Mouse (Mus musculus) left cerebral cortex, postnatal 10 days (tissue): ENCODE measurements around the gene Tbc1d1. TPM values are rescaled to one million over a fixed set of nuclear protein-coding genes. Genes with fewer than 3 reads are reported as not detected.

Experiments
- DNase-seq, 2 experiments: peaks; one replicate each; pipeline ENCODE4 v3.0.0; 2021 to 2022; ENCODE audit warnings: low spot score in 2 of 2, mixed read lengths in 1 of 2; ENCODE audit errors: extremely low spot score in 1 of 2
- intact Hi-C: fragments of 180-260 bp; cut with DNase I; formaldehyde crosslinking; loops from one replicate; pipeline ENCODE4 v1.15.1; 2025
- total RNA-seq, 2 experiments: library from RNA; stranded (reverse); gene quantifications; 2 replicates each; pipeline ENCODE4 v1.2.3; 2021

Tbc1d1 gene
- total RNA-seq, 2 experiments from 2014 or later: 14.0 to 15.4 TPM

- intact Hi-C loops: loop anchor here (5.0 to 10.0 kb wide), 2 partner anchors 228 to 575 kb away; no protein-coding TSS in a partner anchor
- no peak for DNase-seq
Observed at GRCm38 (mm10) chr5:64287287-64287686, 131.2 kb downstream of the Tbc1d1 start.

DNA sequence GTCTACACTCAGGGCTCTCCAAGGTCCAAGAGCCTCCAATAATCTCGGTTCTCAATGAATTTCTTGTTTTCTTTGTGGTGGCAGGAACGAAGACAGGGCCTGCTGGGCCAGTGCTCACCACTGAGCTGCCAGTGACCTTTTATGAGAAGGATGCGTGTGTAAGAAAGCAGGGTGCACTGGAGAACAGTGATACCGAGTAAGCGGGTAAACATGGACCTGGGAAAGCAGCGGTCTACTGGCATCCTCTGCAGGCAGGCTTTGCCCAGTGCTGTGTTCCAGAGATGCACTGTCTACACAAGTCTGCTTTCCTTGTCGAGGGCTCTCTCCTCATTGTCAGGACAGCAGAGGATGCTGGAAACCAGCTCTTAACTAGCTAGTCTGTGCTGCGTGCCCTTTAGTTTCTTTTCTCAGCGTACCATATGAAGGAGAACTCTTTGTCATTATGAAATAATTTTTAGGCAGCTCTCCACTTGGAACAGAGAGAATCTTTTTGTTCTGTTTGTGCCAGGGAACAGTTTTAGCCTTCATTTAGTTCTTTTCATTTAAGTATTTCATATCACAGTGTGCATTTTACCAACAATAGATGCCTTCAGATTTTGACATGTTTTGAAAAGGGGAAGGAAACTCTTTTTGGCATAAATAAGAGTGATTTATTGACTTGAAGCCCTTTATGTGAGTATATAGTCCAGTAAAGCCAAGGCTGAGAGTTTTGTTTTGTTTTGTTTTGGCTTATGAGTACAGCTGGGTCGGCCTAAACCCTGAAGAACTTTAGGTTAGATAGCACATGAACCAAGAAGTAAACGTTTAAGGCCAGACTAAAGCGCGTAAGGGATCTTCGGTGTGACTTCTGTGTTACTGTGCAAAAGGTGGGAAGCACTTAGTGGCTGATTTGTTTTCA lies 132.2 kb downstream of the Tbc1d1 start:
- intact Hi-C loops: loop anchor here (5.0 to 10.0 kb wide), 2 partner anchors 227 to 574 kb away; no protein-coding TSS in a partner anchor
- no peak for DNase-seq

- DNase-seq: peak; percentile 85 to 89
- intact Hi-C loops: loop anchor here (5.0 to 10.0 kb wide), 4 partner anchors 88 to 573 kb away; no protein-coding TSS in a partner anchor
Observed at GRCm38 (mm10) chr5:64289202-64290060, 133.3 kb downstream of the Tbc1d1 start.

- intact Hi-C loops: loop anchor here (5.0 kb wide), 2 partner anchors 87 to 522 kb away; no protein-coding TSS in a partner anchor
- DNase-seq: no peak
Observed at GRCm38 (mm10) chr5:64290061-64290345, 133.9 kb downstream of the Tbc1d1 start.

GRCm38 (mm10) chr5:64291657-64292056 lies 135.6 kb downstream of the Tbc1d1 start:
- DNase-seq: no peak
- intact Hi-C loops: loop anchor here (5.0 kb wide), 2 partner anchors 86 to 521 kb away; no protein-coding TSS in a partner anchor

DNA sequence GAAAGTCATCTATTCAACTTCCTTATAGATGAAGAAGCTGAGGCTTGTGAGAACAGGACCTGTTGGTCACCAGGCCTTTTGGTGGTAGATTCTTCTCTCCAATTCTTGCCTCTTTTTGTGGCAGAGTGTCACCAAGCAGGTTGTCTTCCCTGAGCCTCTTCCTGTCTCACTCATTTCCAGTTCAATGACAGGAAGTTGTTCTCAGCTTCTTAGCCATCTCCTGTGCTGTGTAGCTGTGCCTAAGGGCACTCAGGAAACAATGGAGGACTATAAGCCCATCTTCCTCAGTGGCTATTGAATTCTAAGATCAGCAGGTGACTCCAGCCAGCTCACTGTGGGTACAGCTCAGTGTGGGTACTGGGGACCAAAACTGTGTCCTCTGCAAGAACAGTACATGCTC lies 139.5 kb downstream of the Tbc1d1 start:
- intact Hi-C loops: no loop called here
- no peak for DNase-seq

DNA sequence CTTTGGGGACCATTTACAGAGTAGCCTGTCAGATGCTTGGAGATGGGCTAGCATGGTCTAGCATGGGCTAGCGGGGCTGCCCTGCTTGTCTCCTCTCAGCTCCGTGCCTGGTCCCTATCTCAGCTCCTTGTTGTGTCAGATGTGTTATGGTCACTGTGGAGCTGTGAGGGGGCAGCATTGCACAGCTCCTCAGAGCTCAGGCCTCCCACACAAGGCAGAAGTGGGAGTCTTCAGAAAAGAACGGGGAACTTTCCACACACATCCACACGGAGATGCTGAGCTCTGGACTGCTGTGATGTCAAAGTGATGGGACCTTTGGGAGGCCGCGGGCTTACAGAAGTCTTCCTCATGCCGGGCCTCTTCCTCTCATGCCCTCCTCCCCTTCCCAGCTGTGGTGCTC lies 140.2 kb downstream of the Tbc1d1 start:
- no peak for DNase-seq
- intact Hi-C loops: no loop called here

DNA sequence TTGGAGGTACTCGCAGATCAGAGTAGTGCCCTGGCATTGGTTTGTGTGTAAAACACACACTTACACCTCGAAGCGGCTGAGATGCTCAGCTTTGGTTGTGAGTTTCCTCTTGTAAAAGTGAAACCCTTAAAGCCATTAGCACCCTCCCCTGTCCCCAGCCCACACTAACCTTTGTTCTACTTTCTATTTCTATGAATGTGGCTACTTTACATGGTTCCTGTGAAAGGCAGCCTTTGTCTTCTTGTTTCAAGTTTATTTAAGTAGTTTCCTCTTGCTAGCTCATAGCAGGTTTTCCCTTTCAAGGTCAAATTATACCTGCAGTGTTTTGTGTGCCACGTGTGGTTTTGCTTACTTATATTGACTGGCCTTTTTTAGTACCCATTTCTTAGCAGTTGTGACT lies 141.0 kb downstream of the Tbc1d1 start:
- intact Hi-C loops: no loop called here
- no peak for DNase-seq

- DNase-seq: peak in 1 of 2 experiments; percentile 56
- intact Hi-C loops: no loop called here
Observed at GRCm38 (mm10) chr5:64298331-64299036, 142.4 kb downstream of the Tbc1d1 start.

- DNase-seq: peak in 1 of 2 experiments; percentile 10
- intact Hi-C loops: no loop called here
Observed at GRCm38 (mm10) chr5:64299508-64300324, 143.6 kb downstream of the Tbc1d1 start.

DNA sequence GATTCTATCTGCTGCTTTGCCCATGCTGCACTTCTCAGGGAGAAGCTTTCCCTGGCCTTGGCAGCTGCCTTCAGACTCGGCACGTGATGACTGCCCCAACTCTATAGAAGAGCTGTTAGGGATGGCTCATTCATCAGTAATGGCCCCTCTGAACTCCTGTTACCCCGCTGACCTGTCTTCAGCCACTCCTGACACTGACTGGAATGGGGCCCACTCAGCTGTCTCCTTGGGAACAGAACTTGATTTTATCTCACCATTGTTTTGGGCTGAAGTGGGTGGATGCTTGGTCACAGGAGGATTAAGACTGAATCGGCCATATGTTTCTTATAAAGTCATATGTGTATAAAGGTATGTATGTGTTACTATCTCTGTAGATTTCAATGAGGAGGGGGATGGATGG lies 145.1 kb downstream of the Tbc1d1 start:
- DNase-seq: peak in 1 of 2 experiments; percentile 11
- intact Hi-C loops: no loop called here

GRCm38 (mm10) chr5:64307289-64307688 lies 151.2 kb downstream of the Tbc1d1 start:
- DNase-seq: no peak
- intact Hi-C loops: no loop called here

GRCm38 (mm10) chr5:64312295-64312694 lies 156.2 kb downstream of the Tbc1d1 start:
- intact Hi-C loops: no loop called here
- no peak for DNase-seq

DNA sequence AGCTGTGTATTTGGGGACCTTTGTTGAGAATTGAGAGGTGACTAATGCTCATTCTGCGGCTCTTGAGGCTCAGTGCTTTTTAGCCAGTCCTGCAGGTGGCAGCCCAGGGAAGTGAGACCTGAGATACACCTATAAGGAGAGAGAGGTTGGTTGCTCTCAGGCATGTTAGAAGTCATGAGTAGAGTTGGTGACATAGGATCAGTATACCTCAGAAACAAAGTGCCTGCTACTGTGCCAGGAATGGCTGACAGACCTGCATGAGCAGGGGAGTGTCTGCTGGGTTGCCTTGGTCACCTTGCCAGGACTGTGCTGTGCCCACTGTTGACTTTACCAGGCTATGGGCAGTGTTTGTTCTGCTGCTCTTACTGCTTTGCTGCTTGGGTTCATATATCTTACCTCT lies 157.4 kb downstream of the Tbc1d1 start:
- intact Hi-C loops: no loop called here

GRCm38 (mm10) chr5:64314288-64315052 lies 158.4 kb downstream of the Tbc1d1 start:
- no peak for DNase-seq
- intact Hi-C loops: no loop called here

More for the DNA sequence above, 157.4 kb downstream of the Tbc1d1 start:
- DNase-seq: no peak

DNA sequence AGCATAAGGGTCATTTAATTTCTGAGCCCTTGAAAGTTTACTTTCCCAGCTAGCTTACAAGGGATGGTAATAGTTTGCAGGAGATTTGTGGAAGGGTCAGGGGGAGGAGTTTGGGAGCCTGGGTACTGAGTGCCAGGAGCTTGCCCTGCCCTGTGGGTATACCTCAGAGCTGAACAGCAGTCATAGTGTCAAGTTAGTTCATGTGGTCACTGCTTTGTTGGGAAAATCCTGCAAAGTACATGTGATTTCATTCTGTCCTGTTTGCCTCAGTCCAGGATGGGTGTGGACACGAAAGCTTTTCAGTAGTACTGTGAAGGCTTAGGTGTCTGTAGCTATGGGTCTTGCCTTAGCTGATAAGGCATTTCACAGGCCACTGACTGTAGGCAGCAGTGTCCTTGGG lies 159.0 kb downstream of the Tbc1d1 start:
- DNase-seq: no peak
- intact Hi-C loops: no loop called here

DNA sequence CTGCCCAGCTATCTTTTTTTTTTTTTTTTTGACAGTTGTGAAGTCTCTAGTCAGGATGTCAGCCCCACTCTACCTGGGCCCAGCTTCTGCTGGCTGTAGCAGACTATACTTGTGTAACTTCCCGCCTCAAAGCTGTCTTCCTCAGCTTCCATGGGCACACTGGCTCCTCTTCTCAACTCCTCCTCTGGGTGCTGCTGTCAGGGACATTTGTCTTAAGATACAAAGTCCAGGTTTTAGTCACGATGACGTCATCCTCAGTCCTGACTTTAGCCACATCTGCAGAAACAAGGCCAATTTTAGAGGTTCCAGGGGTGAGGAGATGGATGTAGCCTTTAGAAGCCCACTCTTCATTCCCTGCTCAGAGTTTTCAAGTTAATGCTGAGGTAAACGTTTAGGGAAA lies 167.2 kb downstream of the Tbc1d1 start:
- intact Hi-C loops: no loop called here
- DNase-seq: peak in 1 of 2 experiments; percentile 5
